Mouse (Mus musculus): Measurements from ENCODE around the gene Psmb4. TPM values are rescaled to one million over a fixed set of nuclear protein-coding genes. Genes with fewer than 3 reads are reported as not detected.

The Psmb4 gene
- polyA plus RNA-seq, 1 experiment: 353 TPM

DNA sequence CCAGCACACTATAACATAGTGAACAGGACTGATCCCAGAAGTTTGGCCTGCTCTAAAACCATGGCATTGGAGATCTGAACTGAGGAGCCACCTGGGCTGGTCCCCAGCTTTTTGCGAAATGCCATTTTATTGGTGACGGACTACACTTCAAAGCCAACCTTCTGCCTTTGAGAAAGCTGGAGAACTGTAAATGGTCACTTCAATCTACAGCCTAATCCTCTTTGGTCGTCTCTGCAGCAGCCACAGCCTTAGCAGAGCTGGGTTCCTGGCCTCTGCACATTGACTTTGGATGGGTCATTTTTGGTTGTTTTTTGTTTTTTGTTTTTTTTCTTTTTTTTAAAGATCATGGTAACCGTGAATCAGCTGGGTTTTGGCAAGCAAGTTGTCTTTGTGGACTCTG is 4.9 kb downstream of the Psmb4 start:
- DNase-seq (ENCODE audit: low read depth): no peak
- no peak for TF ChIP-seq POLR2A (IDR thresholded peaks at IDR 0.05; ENCODE audit: borderline replicate concordance, extremely low read depth, insufficient read depth, insufficient read length, poor library complexity, severe bottlenecking)
- no peak for TF ChIP-seq CTCF (IDR thresholded peaks at IDR 0.05; ENCODE audit: borderline replicate concordance, extremely low read depth, insufficient read depth, insufficient read length)

DNA sequence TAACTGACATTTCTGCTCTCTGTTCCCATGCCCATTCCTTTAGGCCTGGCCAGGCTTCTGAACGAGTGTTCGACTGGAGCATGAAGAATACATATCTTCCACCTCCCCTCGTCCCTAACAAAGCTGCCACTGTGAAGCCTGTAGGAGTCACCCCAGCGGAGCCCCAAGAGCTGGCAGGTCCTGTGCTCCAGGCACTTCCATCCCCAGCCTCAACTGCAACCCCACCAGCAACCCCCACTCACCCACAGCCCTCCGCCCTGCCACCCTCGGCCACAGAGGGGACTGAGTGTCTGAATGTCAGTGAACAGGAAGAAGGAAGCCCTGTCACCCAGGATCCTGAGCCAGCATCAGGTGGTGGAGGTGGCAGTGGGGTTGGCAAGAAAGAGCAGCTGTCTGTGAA is 8.1 kb downstream of the Psmb4 start:
- no peak for DNase-seq (ENCODE audit: low read depth)
- no peak for TF ChIP-seq CTCF (IDR thresholded peaks at IDR 0.05; ENCODE audit: borderline replicate concordance, extremely low read depth, insufficient read depth, insufficient read length)
- TF ChIP-seq POLR2A (IDR thresholded peaks at IDR 0.05; ENCODE audit: borderline replicate concordance, extremely low read depth, insufficient read depth, insufficient read length, poor library complexity, severe bottlenecking): no peak

DNA sequence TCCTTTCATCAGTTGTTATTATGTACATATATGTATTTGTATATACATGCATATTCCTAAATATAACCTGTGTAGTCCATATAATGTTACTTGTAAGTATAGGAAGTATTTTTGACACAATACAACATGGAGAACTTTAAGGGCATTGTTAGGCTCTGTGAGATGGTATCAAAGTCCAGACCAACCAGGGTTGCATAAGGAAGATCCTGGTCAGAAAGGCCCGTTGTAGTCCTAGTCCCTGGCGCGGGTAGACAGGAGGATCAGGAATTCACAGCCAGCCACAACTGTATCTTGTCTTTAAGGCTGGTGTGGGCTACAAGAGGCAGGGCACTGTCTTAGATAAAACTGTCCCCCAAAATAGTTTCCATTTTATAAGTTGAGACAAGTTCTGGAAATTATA is 17.8 kb downstream of the Psmb4 start:
- no peak for DNase-seq (ENCODE audit: low read depth)
- no peak for TF ChIP-seq POLR2A (IDR thresholded peaks at IDR 0.05; ENCODE audit: borderline replicate concordance, extremely low read depth, insufficient read depth, insufficient read length, poor library complexity, severe bottlenecking)
- TF ChIP-seq CTCF (IDR thresholded peaks at IDR 0.05; ENCODE audit: borderline replicate concordance, extremely low read depth, insufficient read depth, insufficient read length): no peak

DNA sequence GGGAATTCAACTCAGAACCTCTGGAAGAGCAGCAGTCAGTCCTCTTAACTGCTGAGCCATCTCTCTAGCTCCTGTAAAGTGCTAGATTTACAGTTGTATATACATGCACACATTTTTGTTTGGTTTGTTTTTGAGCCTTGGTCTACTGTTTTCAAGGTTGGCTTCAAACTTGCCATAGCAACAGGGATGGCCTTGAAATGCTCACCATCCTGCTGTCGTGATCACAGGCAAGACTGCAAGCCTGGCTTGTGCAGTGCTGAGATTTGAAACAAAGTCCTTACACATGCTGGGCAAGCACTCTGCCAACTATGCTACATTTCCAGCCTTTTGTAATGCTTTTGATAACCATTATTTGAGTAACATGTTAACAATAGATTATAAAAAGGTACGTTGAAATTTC is 27.3 kb downstream of the Psmb4 start:
- DNase-seq (ENCODE audit: low read depth): no peak
- TF ChIP-seq POLR2A (IDR thresholded peaks at IDR 0.05; ENCODE audit: borderline replicate concordance, extremely low read depth, insufficient read depth, insufficient read length, poor library complexity, severe bottlenecking): no peak
- no peak for TF ChIP-seq CTCF (IDR thresholded peaks at IDR 0.05; ENCODE audit: borderline replicate concordance, extremely low read depth, insufficient read depth, insufficient read length)

DNA sequence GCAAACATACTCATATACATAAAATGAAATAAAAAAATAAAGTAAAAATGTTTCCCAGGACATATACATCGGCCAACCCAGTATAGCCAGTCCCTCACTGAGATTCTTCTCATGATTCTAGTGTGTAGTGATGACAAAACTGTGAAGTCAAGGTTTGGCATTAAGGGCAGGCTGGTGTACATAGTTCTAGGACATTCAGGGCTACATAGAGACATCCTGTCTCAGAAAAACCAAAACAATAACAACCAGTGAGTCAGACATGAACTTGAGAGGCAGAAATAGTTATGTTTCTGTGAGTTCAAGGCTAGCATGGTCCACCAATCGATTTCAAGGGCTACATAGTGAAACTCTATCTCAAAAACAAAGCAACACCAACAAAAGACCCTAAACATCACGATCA is 34.5 kb downstream of the Psmb4 start:
- no peak for DNase-seq (ENCODE audit: low read depth)
- TF ChIP-seq POLR2A (IDR thresholded peaks at IDR 0.05; ENCODE audit: borderline replicate concordance, extremely low read depth, insufficient read depth, insufficient read length, poor library complexity, severe bottlenecking) (no peak), CTCF (IDR thresholded peaks at IDR 0.05; ENCODE audit: borderline replicate concordance, extremely low read depth, insufficient read depth, insufficient read length) (no peak)

DNA sequence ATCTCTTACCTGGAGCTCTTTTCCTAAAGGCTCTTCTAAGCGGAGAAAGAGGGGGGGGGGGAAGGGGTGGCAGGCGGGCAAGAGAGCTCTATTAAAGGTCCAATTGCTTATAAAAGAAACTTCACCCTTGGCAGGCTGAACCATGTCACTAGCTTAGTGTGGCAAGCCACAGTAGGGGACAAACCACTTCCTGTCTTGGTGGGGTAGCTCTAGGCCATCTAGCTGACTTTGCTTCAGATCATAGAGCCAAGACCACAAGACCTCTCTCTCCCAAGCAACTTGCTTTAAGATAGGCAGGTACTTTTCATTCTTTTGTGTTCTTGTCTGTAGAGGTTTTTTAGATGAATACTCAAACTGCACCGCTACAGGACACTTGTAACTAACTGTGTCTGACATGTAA is 35.0 kb downstream of the Psmb4 start:
- DNase-seq (ENCODE audit: low read depth): no peak
- no peak for TF ChIP-seq POLR2A (IDR thresholded peaks at IDR 0.05; ENCODE audit: borderline replicate concordance, extremely low read depth, insufficient read depth, insufficient read length, poor library complexity, severe bottlenecking)
- TF ChIP-seq CTCF (IDR thresholded peaks at IDR 0.05; ENCODE audit: borderline replicate concordance, extremely low read depth, insufficient read depth, insufficient read length): no peak

DNA sequence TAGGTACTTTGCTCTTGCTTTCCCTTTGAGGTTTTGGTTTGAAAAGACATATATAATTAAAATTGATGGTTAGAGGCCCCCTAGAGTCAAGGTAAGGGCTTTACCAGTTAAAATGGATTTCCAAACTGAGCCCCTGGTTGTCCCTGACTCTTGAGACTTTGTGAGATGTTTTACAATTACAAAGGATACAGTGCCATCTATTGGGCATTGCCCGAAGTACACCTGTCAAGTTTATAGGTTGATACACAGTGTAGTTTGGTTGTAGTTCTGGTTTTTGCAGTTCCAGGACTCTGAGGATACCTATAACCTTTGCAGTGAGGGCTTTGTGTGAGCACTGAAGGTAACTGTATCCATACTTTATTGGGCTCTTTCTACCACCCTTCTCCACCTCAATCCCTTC is 37.4 kb downstream of the Psmb4 start:
- peak; percentile 73 for DNase-seq (ENCODE audit: low read depth)
- no peak for TF ChIP-seq POLR2A (IDR thresholded peaks at IDR 0.05; ENCODE audit: borderline replicate concordance, extremely low read depth, insufficient read depth, insufficient read length, poor library complexity, severe bottlenecking)
- peak; percentile 40; the same call in 1 of the 2 replicates for TF ChIP-seq CTCF (IDR thresholded peaks at IDR 0.05; ENCODE audit: borderline replicate concordance, extremely low read depth, insufficient read depth, insufficient read length)

DNA sequence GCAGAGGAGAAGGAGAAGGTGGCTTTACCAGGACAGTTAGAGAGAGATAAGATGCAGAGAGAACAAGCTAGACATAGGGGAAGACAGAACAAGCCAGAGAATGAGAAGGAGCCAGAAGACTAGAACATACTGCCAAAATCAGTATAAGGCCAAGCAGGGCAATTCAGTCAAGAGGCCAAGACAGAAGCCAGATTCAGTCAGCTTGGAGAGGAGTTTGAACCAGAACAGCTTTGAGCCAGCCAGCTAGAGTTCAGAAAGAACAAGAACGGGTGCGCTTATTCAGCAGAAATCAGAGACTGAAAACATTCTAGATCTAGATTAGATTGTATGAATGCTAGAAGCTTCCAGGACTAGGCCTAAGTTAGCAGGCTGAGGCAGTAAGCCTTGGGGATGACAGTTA is 39.4 kb downstream of the Psmb4 start:
- TF ChIP-seq CTCF (IDR thresholded peaks at IDR 0.05; ENCODE audit: borderline replicate concordance, extremely low read depth, insufficient read depth, insufficient read length) (no peak), POLR2A (IDR thresholded peaks at IDR 0.05; ENCODE audit: borderline replicate concordance, extremely low read depth, insufficient read depth, insufficient read length, poor library complexity, severe bottlenecking) (no peak)
- no peak for DNase-seq (ENCODE audit: low read depth)

DNA sequence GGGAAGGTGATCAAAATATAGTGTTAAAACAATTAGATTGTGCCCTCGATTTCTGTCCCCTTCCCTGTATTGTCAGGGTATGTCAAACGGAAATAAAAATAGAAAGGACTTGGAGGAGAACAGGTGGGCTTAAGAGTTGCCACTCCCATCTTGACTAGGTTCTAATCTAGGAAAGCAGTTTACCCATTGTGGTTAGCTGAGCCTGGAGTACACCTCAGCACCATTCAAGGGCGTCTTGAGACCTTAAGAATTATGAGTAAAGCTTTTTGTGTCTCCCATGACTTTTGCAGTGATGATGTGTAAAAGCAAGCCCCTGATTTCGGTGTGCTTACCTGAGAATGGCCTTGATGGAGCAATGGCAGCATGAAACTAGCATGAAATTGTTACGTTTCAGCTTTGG is 47.7 kb downstream of the Psmb4 start:
- TF ChIP-seq CTCF (IDR thresholded peaks at IDR 0.05; ENCODE audit: borderline replicate concordance, extremely low read depth, insufficient read depth, insufficient read length): no peak
- no peak for TF ChIP-seq POLR2A (IDR thresholded peaks at IDR 0.05; ENCODE audit: borderline replicate concordance, extremely low read depth, insufficient read depth, insufficient read length, poor library complexity, severe bottlenecking)
- DNase-seq (ENCODE audit: low read depth): peak; percentile 11

DNA sequence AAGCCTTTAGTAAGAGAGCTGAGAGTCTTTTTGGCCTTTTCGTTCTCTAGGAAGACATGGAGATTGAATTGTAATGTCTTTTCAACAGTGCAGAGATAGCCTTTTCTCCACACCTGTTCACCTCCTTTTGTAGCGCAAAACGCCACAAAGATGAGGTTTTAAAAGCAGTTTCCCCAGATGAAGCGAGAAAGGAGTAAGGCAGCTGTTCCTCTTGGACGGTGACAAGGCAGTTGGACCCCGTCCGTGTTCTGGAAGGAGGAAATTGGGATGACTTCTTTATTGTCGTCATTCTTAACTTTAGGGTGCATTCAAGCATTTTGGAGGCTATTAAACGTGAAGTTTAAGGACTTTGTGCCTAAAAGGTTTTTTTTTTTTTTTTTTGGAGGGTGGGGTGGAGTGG is 48.1 kb downstream of the Psmb4 start:
- no peak for TF ChIP-seq CTCF (IDR thresholded peaks at IDR 0.05; ENCODE audit: borderline replicate concordance, extremely low read depth, insufficient read depth, insufficient read length)
- TF ChIP-seq POLR2A (IDR thresholded peaks at IDR 0.05; ENCODE audit: borderline replicate concordance, extremely low read depth, insufficient read depth, insufficient read length, poor library complexity, severe bottlenecking): no peak
- DNase-seq (ENCODE audit: low read depth): no peak

DNA sequence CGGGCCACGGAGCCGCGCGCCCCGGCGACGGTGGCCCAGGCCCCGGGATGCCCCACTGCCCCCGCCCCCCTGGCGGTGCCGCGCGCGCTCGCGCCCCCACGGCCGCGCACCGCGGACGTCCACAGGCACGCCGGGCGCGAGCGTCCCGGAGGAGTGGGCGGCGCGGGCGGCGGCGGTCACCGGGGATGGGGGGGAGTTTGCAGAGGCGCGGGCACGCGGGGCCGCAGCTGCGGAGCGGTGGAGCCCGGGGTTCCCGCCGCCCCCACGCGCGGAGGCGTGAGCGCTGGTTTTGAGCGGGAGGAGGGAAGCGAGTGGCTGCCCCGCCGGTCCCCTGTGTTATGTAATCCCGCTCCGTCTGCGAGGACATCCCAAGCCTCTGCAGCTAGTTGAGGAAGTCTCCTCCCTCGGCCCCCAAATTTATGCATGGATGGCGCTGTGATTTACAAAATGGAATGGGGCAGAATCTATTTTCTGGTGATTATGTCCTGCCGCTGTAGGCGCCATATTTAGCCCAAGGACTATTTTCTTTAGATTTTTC is 48.7 kb downstream of the Psmb4 start:
- DNase-seq (ENCODE audit: low read depth): peak; percentile 94
- TF ChIP-seq CTCF (IDR thresholded peaks at IDR 0.05; ENCODE audit: borderline replicate concordance, extremely low read depth, insufficient read depth, insufficient read length): no peak
- peak; percentile 46; the same call in 1 of the 2 replicates for TF ChIP-seq POLR2A (IDR thresholded peaks at IDR 0.05; ENCODE audit: borderline replicate concordance, extremely low read depth, insufficient read depth, insufficient read length, poor library complexity, severe bottlenecking)

DNA sequence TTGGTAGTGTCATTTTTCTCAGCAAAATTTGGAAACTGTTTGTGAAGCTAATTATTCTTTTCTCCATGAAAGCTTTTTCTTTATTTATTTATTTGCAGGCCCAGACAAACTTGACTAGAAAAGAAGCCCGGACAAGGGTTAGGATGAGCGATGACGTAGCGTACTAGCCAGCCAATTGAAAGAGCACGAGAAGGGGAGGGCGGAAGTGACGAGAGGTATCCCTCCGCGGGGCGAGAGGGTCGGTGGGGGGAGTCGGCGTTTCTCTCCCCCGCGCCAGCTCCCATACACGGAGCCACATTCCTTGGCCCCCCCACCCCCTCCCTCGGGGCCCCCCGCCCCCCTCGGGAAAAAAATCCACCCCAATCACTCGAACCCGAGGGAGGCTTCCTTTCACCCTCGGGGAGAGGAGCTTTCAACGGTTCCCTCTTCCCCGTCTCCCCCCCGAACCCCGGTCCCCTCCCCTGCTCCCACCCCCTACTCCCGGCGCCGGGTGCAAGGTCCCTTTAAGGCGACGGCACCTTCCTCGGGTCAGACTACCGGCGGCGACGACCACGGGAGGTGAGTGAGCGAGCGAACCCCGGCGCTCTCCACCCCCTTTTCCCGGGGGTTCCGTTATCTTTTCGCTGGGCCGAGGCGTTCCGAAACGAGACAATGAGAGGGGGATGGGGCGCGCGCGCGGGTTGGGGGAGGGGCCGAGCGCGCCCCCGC is 49.4 kb downstream of the Psmb4 start, which contains the start of gene Pogz:
TSS of gene Pogz (plus strand) at position 385 of the 708 bp plus-strand sequence.
- TF ChIP-seq CTCF (IDR thresholded peaks at IDR 0.05; ENCODE audit: borderline replicate concordance, extremely low read depth, insufficient read depth, insufficient read length) (no peak), POLR2A (IDR thresholded peaks at IDR 0.05; ENCODE audit: borderline replicate concordance, extremely low read depth, insufficient read depth, insufficient read length, poor library complexity, severe bottlenecking) (peak; percentile 48; the same call in 1 of the 2 replicates)
- DNase-seq (ENCODE audit: low read depth): peak; percentile 99
